Mouse (Mus musculus) kidney, postnatal 0 days (tissue): ENCODE data around the gene Ifnar2. TPM values are rescaled to one million over a fixed set of nuclear protein-coding genes. Genes with fewer than 3 reads are reported as not detected.

Experiments used
- ATAC-seq: fragments of 200-750 bp; cut with Nextera tagmentation; replicated peaks from 2 replicates; pipeline ENCODE4 v1.8.0; 2017; ENCODE audit warnings: low read depth, moderate number of reproducible peaks, moderate TSS enrichment, moderate library complexity; ENCODE audit not compliant: low FRiP score
- DNase-seq: peaks from one replicate; pipeline ENCODE4 v3.0.0-alpha.2; 2016; ENCODE audit warnings: low spot score
- H3K27ac ChIP-seq: fragments of 300-500 bp; sonication (generic); 2 replicates; pipeline ENCODE4 v1.5.1; 2014; ENCODE audit warnings: mild to moderate bottlenecking
- H3K27me3 ChIP-seq: fragments of 300-500 bp; sonication (generic); 2 replicates; pipeline ENCODE4 v1.6.1; 2014; ENCODE audit warnings: low read length, mixed read lengths; ENCODE audit not compliant: insufficient read depth
- H3K36me3 ChIP-seq: fragments of 300-500 bp; sonication (generic); 2 replicates; pipeline ENCODE4 v1.6.1; 2014; ENCODE audit warnings: low read length, mixed read lengths; ENCODE audit not compliant: insufficient read depth
- H3K4me1 ChIP-seq: fragments of 300-500 bp; sonication (generic); replicated peaks from 2 replicates; pipeline ENCODE4 v1.6.1; 2014; ENCODE audit warnings: antibody characterized with exemption, low read length, mixed read lengths; ENCODE audit not compliant: insufficient read depth
- H3K4me2 ChIP-seq: fragments of 300-500 bp; sonication (generic); 2 replicates; pipeline ENCODE4 v1.6.1; 2014; ENCODE audit warnings: mild to moderate bottlenecking, low read length, moderate library complexity, mixed read lengths
- H3K4me3 ChIP-seq: fragments of 300-500 bp; sonication (generic); replicated peaks from 2 replicates; pipeline ENCODE4 v1.5.1; 2014; ENCODE audit warnings: low read depth, low read length
- H3K9ac ChIP-seq: fragments of 300-500 bp; sonication (generic); 2 replicates; pipeline ENCODE4 v1.6.1; 2014; ENCODE audit warnings: low read depth, low read length
- H3K9me3 ChIP-seq: fragments of 300-500 bp; sonication (generic); replicated peaks from 2 replicates; pipeline ENCODE4 v1.6.1; 2016; ENCODE audit warnings: low read length, inconsistent platforms, mixed read lengths
- CTCF ChIP-seq: IDR thresholded peaks from 2 replicates; pipeline ENCODE4 v1.5.1; 2016; ENCODE audit warnings: antibody characterized with exemption, low read depth, mild to moderate bottlenecking, moderate library complexity
- WGBS: fragments of 180-500 bp; shearing (Covaris S2); extraction: QIAGEN DNeasy Blood & Tissue Kit; methylation state at CpG from one replicate; pipeline ENCODE4 v1.1.7; 2014; 5-methylcytosine and 5-hydroxymethylcytosine counted together
- polyA plus RNA-seq: library from polyadenylated mRNA; unstranded; fragments of >200 nt; fragmentation: Nextera tagmentation; extraction: Ambion mirVana; gene quantifications from 2 replicates; pipeline ENCODE4 v1.2.1, GENCODE M21; 2015

Gene Ifnar2
- polyA plus RNA-seq, 1 experiment from 2014 or later, result 60.7 TPM

GRCm38 (mm10) chr16:91444847-91445246 lies 72.3 kb downstream of the Ifnar2 start:
- Histone ChIP-seq H3K9ac (no peak overlapping the region), H3K36me3 (no peaks in the 10 kb centered on the region), H3K4me2 (no peak overlapping the region), H3K4me3 (no peak overlapping the region), H3K27ac (no peak overlapping the region), H3K27me3 (no peaks in the 10 kb centered on the region), H3K9me3 (no peaks in the 10 kb centered on the region), H3K4me1 (no peaks in the 10 kb centered on the region)
- DNase-seq (no peak), ATAC-seq (no peak)
- WGBS, result 86% methylated on average over 4 of the region's 4 CpGs
- no peak for TF ChIP-seq CTCF

GRCm38 (mm10) chr16:91445566-91445965 lies 73.0 kb downstream of the Ifnar2 start:
- TF ChIP-seq CTCF, result no peak
- Histone ChIP-seq H3K27me3 (no peaks in the 10 kb centered on the region), H3K4me1 (no peaks in the 10 kb centered on the region), H3K4me3 (no peak overlapping the region), H3K9me3 (no peaks in the 10 kb centered on the region), H3K9ac (no peak overlapping the region), H3K27ac (no peak overlapping the region), H3K4me2 (no peak overlapping the region), H3K36me3 (no peaks in the 10 kb centered on the region)
- no peak for DNase-seq
- WGBS, result 63% methylated on average over 5 of the region's 5 CpGs
- no peak for ATAC-seq

- WGBS, result 78% methylated on average over 8 of the region's 8 CpGs
- no peak for DNase-seq
- TF ChIP-seq CTCF, result no peak
- Histone ChIP-seq H3K9me3 (no peaks in the 10 kb centered on the region), H3K36me3 (no peaks in the 10 kb centered on the region), H3K27ac (no peak overlapping the region), H3K4me2 (no peak overlapping the region), H3K4me3 (no peak overlapping the region), H3K9ac (no peak overlapping the region), H3K27me3 (no peaks in the 10 kb centered on the region), H3K4me1 (no peaks in the 10 kb centered on the region)
- ATAC-seq, result no peak
Measured at GRCm38 (mm10) chr16:91446778-91447511, 74.4 kb downstream of the Ifnar2 start.

- DNase-seq (no peak), ATAC-seq (no peak)
- no peak overlapping the region for H3K27ac ChIP-seq
- TF ChIP-seq CTCF, result no peak
- no peaks in the 10 kb centered on the region for H3K4me1 ChIP-seq
- no peaks in the 10 kb centered on the region for H3K9me3 ChIP-seq
- H3K4me3 ChIP-seq, result no peak overlapping the region
- H3K9ac ChIP-seq, result no peak overlapping the region
- H3K4me2 ChIP-seq, result no peak overlapping the region
- H3K36me3 ChIP-seq, result no peaks in the 10 kb centered on the region
- WGBS, result 84% methylated on average over 6 of the region's 6 CpGs
- H3K27me3 ChIP-seq, result no peaks in the 10 kb centered on the region
Measured at GRCm38 (mm10) chr16:91447512-91447900, 74.9 kb downstream of the Ifnar2 start.

- ATAC-seq, result no peak
Measured at GRCm38 (mm10) chr16:91448088-91448487, 75.5 kb downstream of the Ifnar2 start.

GRCm38 (mm10) chr16:91448895-91449294 lies 76.3 kb downstream of the Ifnar2 start:
- ATAC-seq (no peak), DNase-seq (no peak)
- WGBS, result 87% methylated on average over 7 of the region's 7 CpGs
- TF ChIP-seq CTCF, result no peak
- no peak overlapping the region for H3K27ac ChIP-seq
- no peak overlapping the region for H3K4me2 ChIP-seq
- no peaks in the 10 kb centered on the region for H3K9me3 ChIP-seq
- H3K4me1 ChIP-seq, result no peaks in the 10 kb centered on the region
- H3K4me3 ChIP-seq, result no peak overlapping the region
- no peaks in the 10 kb centered on the region for H3K27me3 ChIP-seq
- H3K9ac ChIP-seq, result no peak overlapping the region
- no peaks in the 10 kb centered on the region for H3K36me3 ChIP-seq

More at GRCm38 (mm10) chr16:91448088-91448487, 75.5 kb downstream of the Ifnar2 start:
- H3K9ac ChIP-seq, result no peak overlapping the region
- DNase-seq, result no peak
- H3K27ac ChIP-seq, result no peak overlapping the region
- no peaks in the 10 kb centered on the region for H3K36me3 ChIP-seq
- H3K4me2 ChIP-seq, result no peak overlapping the region
- H3K27me3 ChIP-seq, result no peaks in the 10 kb centered on the region
- H3K9me3 ChIP-seq, result no peaks in the 10 kb centered on the region
- H3K4me1 ChIP-seq, result no peaks in the 10 kb centered on the region
- WGBS, result 94% methylated on average over 5 of the region's 5 CpGs
- no peak for TF ChIP-seq CTCF
- no peak overlapping the region for H3K4me3 ChIP-seq
